Mouse (Mus musculus): ENCODE data around the gene Btbd16. TPM values are rescaled to one million over a fixed set of nuclear protein-coding genes. Genes with fewer than 3 reads are reported as not detected.

The Btbd16 gene
- polyA plus RNA-seq, 1 experiment from 2014 or later: 0.04 TPM

Other genes with a start within 250 kb of the Btbd16 start
- 189 and 194 TPM in 2 replicates for gene Nsmce4a, start 201.0 kb upstream of the Btbd16 start, polyA plus RNA-seq (2016; fragmentation: Nextera tagmentation; extraction: Ambion mirVana)
- gene Tacc2, start 196.6 kb upstream of the Btbd16 start, polyA plus RNA-seq (2016; fragmentation: Nextera tagmentation; extraction: Ambion mirVana): 53.2 and 53.3 TPM in 2 replicates
- 44.1 and 45.1 TPM in 2 replicates for gene Plekha1, start 91.7 kb downstream of the Btbd16 start, polyA plus RNA-seq (2016; fragmentation: Nextera tagmentation; extraction: Ambion mirVana)
- gene Htra1, start 162.0 kb downstream of the Btbd16 start, polyA plus RNA-seq (2016; fragmentation: Nextera tagmentation; extraction: Ambion mirVana): 11.6 and 16.2 TPM in 2 replicates

Data from embryonic facial prominence, embryonic 12.5 days (tissue).